Mouse (Mus musculus): ENCODE results near the gene Fcamr. TPM values are rescaled to one million over a fixed set of nuclear protein-coding genes. Genes with fewer than 3 reads are reported as not detected.

Gene Fcamr
- total and polyA plus RNA-seq, 3 experiments, result not detected

- no peak for DNase-seq (ENCODE audit: low spot score)
- no peak for ATAC-seq (ENCODE audit: extremely low read depth, insufficient number of reproducible peaks, low FRiP score, poor library complexity, severe bottlenecking)
- peaks cover 38% of the 10 kb centered on the region for H3K27me3 ChIP-seq (ENCODE audit: insufficient read depth, low read length)
- TF ChIP-seq TAL1 (conservative IDR thresholded peaks at IDR 0.05; ENCODE audit: low read depth, low read length), result no peak
- no peak for TF ChIP-seq GATA1 (IDR thresholded peaks at IDR 0.05; ENCODE audit: borderline replicate concordance, low read length)
- no peak for TF ChIP-seq CTCF (IDR thresholded peaks at IDR 0.05; ENCODE audit: low read depth, low read length)
- TF ChIP-seq POLR2AphosphoS5 (IDR thresholded peaks at IDR 0.05; ENCODE audit: insufficient replicate concordance, low read depth, low read length), result no peak
- no peak for TF ChIP-seq GATA2 (IDR thresholded peaks at IDR 0.05; ENCODE audit: borderline replicate concordance, low read depth, low read length)
- no peak within 1 kb of the TSS for H3K4me3 ChIP-seq (ENCODE audit: low read depth, low read length)
- no peaks in the 10 kb centered on the region for H3K36me3 ChIP-seq (replicated peaks)
- H3K9me3 ChIP-seq (replicated peaks), result no peaks in the 10 kb centered on the region
- peaks cover 4% of the 10 kb centered on the region; the same call in 1 of the 2 replicates for H3K4me1 ChIP-seq (ENCODE audit: insufficient read depth, low read depth, low read length)
These were observed 25.7 kb downstream of the Fcamr start, which contains the start of gene Pigr for GRCm38 (mm10) chr1:130826448-130826847. TSS of gene Pigr (plus strand) at chr1:130826684.

GRCm38 (mm10) chr1:130828656-130829055 is 28.0 kb downstream of the Fcamr start:
- no peaks in the 10 kb centered on the region for H3K9me3 ChIP-seq (replicated peaks)
- H3K4me3 ChIP-seq (ENCODE audit: low read depth, low read length), result no peak overlapping the region
- H3K36me3 ChIP-seq (replicated peaks), result no peaks in the 10 kb centered on the region
- H3K4me1 ChIP-seq (ENCODE audit: insufficient read depth, low read depth, low read length), result peaks cover 4% of the 10 kb centered on the region; the same call in 1 of the 2 replicates
- DNase-seq (ENCODE audit: low spot score), result no peak
- no peak for TF ChIP-seq GATA2 (IDR thresholded peaks at IDR 0.05; ENCODE audit: borderline replicate concordance, low read depth, low read length)
- no peak for TF ChIP-seq TAL1 (conservative IDR thresholded peaks at IDR 0.05; ENCODE audit: low read depth, low read length)
- no peak for TF ChIP-seq GATA1 (IDR thresholded peaks at IDR 0.05; ENCODE audit: borderline replicate concordance, low read length)
- no peak for TF ChIP-seq POLR2AphosphoS5 (IDR thresholded peaks at IDR 0.05; ENCODE audit: insufficient replicate concordance, low read depth, low read length)
- no peak for TF ChIP-seq CTCF (IDR thresholded peaks at IDR 0.05; ENCODE audit: low read depth, low read length)
- peaks cover 25% of the 10 kb centered on the region for H3K27me3 ChIP-seq (ENCODE audit: insufficient read depth, low read length)
- no peak for ATAC-seq (ENCODE audit: extremely low read depth, insufficient number of reproducible peaks, low FRiP score, poor library complexity, severe bottlenecking)

- Histone ChIP-seq H3K9me3 (replicated peaks) (no peaks in the 10 kb centered on the region), H3K27me3 (ENCODE audit: insufficient read depth, low read length) (peaks cover 23% of the 10 kb centered on the region), H3K4me1 (ENCODE audit: insufficient read depth, low read depth, low read length) (peaks cover 4% of the 10 kb centered on the region; the same call in 1 of the 2 replicates), H3K36me3 (replicated peaks) (no peaks in the 10 kb centered on the region), H3K4me3 (ENCODE audit: low read depth, low read length) (no peak overlapping the region)
- DNase-seq (ENCODE audit: low spot score) (no peak), ATAC-seq (ENCODE audit: extremely low read depth, insufficient number of reproducible peaks, low FRiP score, poor library complexity, severe bottlenecking) (no peak)
- TF ChIP-seq TAL1 (conservative IDR thresholded peaks at IDR 0.05; ENCODE audit: low read depth, low read length) (no peak), POLR2AphosphoS5 (IDR thresholded peaks at IDR 0.05; ENCODE audit: insufficient replicate concordance, low read depth, low read length) (no peak), CTCF (IDR thresholded peaks at IDR 0.05; ENCODE audit: low read depth, low read length) (no peak), GATA1 (IDR thresholded peaks at IDR 0.05; ENCODE audit: borderline replicate concordance, low read length) (no peak), GATA2 (IDR thresholded peaks at IDR 0.05; ENCODE audit: borderline replicate concordance, low read depth, low read length) (no peak)
These were observed 29.5 kb downstream of the Fcamr start for GRCm38 (mm10) chr1:130829906-130830830.

- H3K36me3 ChIP-seq (replicated peaks), result no peaks in the 10 kb centered on the region
- no peaks in the 10 kb centered on the region for H3K4me1 ChIP-seq (ENCODE audit: insufficient read depth, low read depth, low read length)
- H3K27me3 ChIP-seq (ENCODE audit: insufficient read depth, low read length), result peaks cover 12% of the 10 kb centered on the region
- ATAC-seq (ENCODE audit: extremely low read depth, insufficient number of reproducible peaks, low FRiP score, poor library complexity, severe bottlenecking), result no peak
- H3K9me3 ChIP-seq (replicated peaks), result no peaks in the 10 kb centered on the region
- no peak overlapping the region for H3K4me3 ChIP-seq (ENCODE audit: low read depth, low read length)
- DNase-seq (ENCODE audit: low spot score), result no peak
- TF ChIP-seq TAL1 (conservative IDR thresholded peaks at IDR 0.05; ENCODE audit: low read depth, low read length) (no peak), POLR2AphosphoS5 (IDR thresholded peaks at IDR 0.05; ENCODE audit: insufficient replicate concordance, low read depth, low read length) (no peak), GATA1 (IDR thresholded peaks at IDR 0.05; ENCODE audit: borderline replicate concordance, low read length) (no peak), CTCF (IDR thresholded peaks at IDR 0.05; ENCODE audit: low read depth, low read length) (no peak)
These were observed 31.8 kb downstream of the Fcamr start for GRCm38 (mm10) chr1:130832230-130833149.

- ATAC-seq (ENCODE audit: extremely low read depth, insufficient number of reproducible peaks, low FRiP score, poor library complexity, severe bottlenecking) (no peak), DNase-seq (ENCODE audit: low spot score) (no peak)
- Histone ChIP-seq H3K9me3 (replicated peaks) (no peaks in the 10 kb centered on the region), H3K4me1 (ENCODE audit: insufficient read depth, low read depth, low read length) (no peaks in the 10 kb centered on the region), H3K4me3 (ENCODE audit: low read depth, low read length) (no peak overlapping the region), H3K27me3 (ENCODE audit: insufficient read depth, low read length) (no peaks in the 10 kb centered on the region; the same call in 1 of the 2 replicates), H3K36me3 (replicated peaks) (no peaks in the 10 kb centered on the region)
- TF ChIP-seq CTCF (IDR thresholded peaks at IDR 0.05; ENCODE audit: low read depth, low read length) (no peak), POLR2AphosphoS5 (IDR thresholded peaks at IDR 0.05; ENCODE audit: insufficient replicate concordance, low read depth, low read length) (no peak), TAL1 (conservative IDR thresholded peaks at IDR 0.05; ENCODE audit: low read depth, low read length) (no peak), GATA2 (IDR thresholded peaks at IDR 0.05; ENCODE audit: borderline replicate concordance, low read depth, low read length) (no peak), GATA1 (IDR thresholded peaks at IDR 0.05; ENCODE audit: borderline replicate concordance, low read length) (no peak)
These were observed 34.6 kb downstream of the Fcamr start for GRCm38 (mm10) chr1:130835161-130835936.
